Mouse (Mus musculus) megakaryocyte, embryonic 14.5 days (primary cell): ENCODE measurements at regions not wholly inside any gene's neighbourhood (a gene's known extent, or its start where the extent isn't known, plus 50 kb on each side); places are given as distances from the start of the nearest gene placed in this dataset.

Source experiments
- FLI1 ChIP-seq: IDR thresholded peaks from 2 replicates; pipeline ENCODE4 v1.6.1; 2012; ENCODE audit warnings: low read length, inconsistent platforms, mixed read lengths
- GATA1 ChIP-seq: IDR thresholded peaks from 3 replicates; pipeline ENCODE4 v1.6.1; 2012; ENCODE audit warnings: mixed read lengths, low read length, inconsistent platforms, borderline replicate concordance

DNA sequence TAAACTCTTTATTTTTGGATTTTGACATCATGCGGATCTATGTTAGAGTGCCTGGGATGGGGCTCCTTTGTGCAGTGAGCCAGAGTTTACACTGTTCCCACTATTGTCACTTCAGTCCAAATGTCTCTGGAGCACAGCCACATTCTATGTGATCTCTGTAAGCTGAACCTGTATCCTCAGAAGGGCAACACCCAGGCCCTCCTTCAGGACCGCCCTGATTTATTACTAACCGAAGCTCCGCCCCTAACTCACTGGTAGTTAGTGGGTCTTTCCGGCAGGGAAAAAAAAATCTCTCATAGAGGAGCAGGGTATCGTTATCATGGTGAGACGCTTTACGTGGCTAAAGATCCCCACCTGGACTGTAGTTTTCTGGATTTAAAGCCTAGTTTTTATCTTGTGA is 263.6 kb downstream of the Mtx2 start:
- TF ChIP-seq GATA1 (no peak), FLI1 (no peak)
